In genomic region chr1:37194607-37195006, GRCm38 (mm10) we compare ENCODE assay signal across 11 mouse cellular contexts. TPM values are rescaled to one million over a fixed set of nuclear protein-coding genes. Genes with fewer than 3 reads are reported as not detected.
A peak's percentile ranks its signal among the peaks of the same experiment; 100 is the strongest.
DNase-seq lines count a peak whose midpoint lies in the region.
"Had no signal": no experiment of that assay in that cellular context is flagged by ENCODE, and none has a peak within 500 bp of the region (broad histone marks: within the 10 kb centered on the region; RNA-seq: fewer than 3 reads in every experiment).

No protein-coding gene starts in this region.

- peak; percentile 4 to 17 for DNase-seq in heart, postnatal 10 days
- no peak for DNase-seq in heart, adult 9 months (ENCODE audit: low spot score in 2 of 2)
- DNase-seq in left cerebral cortex, postnatal 14 days (ENCODE audit: low spot score in 2 of 2) = peak; percentile 19 to 51
- DNase-seq in left cerebral cortex, adult 8-10 months (ENCODE audit: low spot score in 2 of 2) = no peak
- peak; percentile 56 for DNase-seq in ES-CJ7 (ENCODE audit: low read depth, low spot score)
- DNase-seq in adipocyte (ENCODE audit: low spot score) = peak; percentile 5
- DNase-seq in layer of hippocampus, adult 9-10 months (ENCODE audit: low spot score) = no peak
- no peak for DNase-seq in B cell, adult 2 months
- DNase-seq: gastrocnemius, postnatal 36 days; kidney, postnatal 14 days had no signal

- intact Hi-C loops in heart, postnatal 10 days (cut with DNase I) = loop anchor here (2.0 to 5.0 kb wide), 2 partner anchors 56 to 412 kb away; no protein-coding TSS in a partner anchor
- intact Hi-C loops in left cerebral cortex, postnatal 14 days (cut with DNase I) = loop anchor here (5.0 kb wide), 1 partner anchor 53 kb away; no protein-coding TSS in a partner anchor

RNA-seq across cellular contexts. Expression of gene Cnga3, which starts 19.6 kb away (rescaled TPM):
- total RNA-seq in heart, postnatal 10 days (2021) = under 1 TPM in 1 of 2 experiments, not detected in 1; 0.22 TPM
- under 1 TPM; 0.13 to 0.21 TPM for total RNA-seq in left cerebral cortex, postnatal 14 days (2021)
- total RNA-seq in left cerebral cortex, adult 8-10 months (2022) = under 1 TPM; 0.11 to 0.46 (median 0.27) TPM
- total RNA-seq: common myeloid progenitor, adult 5-6 weeks had no signal

Comparison
In these comparisons a context has a peak if more than half of its experiments do, and no peak if none do; other contexts are left out.
1. DNase-seq: peak in heart, postnatal 10 days (2 of 2), left cerebral cortex, postnatal 14 days (2 of 2), ES-CJ7 (single experiment) and adipocyte (single experiment); none in heart, adult 9 months (0 of 2), left cerebral cortex, adult 8-10 months (0 of 2), layer of hippocampus, adult 9-10 months (single experiment) and B cell, adult 2 months (0 of 2).